Mouse (Mus musculus): ENCODE results near the gene Adm2.
A peak's percentile ranks its signal among the peaks of the same experiment; 100 is the strongest.

The Adm2 gene

GRCm38 (mm10) chr15:89358784-89359183, 36.3 kb downstream of the Adm2 start:
- no peak for DNase-seq

- DNase-seq, result no peak
Observed at GRCm38 (mm10) chr15:89363051-89363450, 40.5 kb downstream of the Adm2 start.

DNA sequence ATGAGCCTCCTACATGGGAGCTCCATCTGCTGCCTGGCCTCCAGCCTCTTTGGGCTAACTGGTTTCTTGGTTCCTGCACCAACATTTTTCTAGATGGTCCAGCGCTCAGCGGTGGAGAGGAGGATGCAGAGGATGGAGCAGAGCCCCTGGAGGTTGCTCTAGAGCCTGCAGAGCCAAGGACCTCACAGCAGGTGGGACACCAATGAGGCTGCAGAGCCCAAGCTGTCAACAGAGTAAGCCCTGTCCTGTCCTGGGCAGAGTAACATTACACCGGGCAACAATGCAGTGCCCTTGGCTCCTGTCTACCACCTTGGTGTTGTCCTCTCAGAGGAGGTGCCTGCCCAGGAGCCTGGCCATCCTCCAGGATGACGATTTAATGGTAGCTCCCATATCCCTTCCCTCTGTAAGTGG, 42.6 kb downstream of the Adm2 start:
- DNase-seq, result no peak

DNA sequence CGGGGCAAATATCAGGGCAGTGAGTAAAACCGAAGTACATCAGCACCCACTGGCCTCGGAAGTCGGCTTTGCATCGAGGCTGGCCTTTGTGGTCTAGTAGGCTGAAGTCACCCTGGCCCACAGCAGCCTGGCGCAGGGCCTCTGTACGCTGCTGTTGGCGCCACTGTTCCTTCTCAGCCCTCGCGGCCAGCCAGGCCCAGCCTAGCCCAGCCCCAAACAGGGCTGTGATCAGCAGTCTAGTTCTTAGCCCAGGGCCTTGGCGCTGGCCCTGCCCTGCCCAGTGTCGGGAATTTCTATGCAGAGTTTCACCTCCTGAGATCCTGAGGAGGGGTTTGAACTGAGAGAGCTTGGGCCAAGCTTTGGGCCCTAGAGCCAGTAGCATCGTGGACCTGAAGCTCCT, 49.5 kb downstream of the Adm2 start:
- DNase-seq, result no peak

DNA sequence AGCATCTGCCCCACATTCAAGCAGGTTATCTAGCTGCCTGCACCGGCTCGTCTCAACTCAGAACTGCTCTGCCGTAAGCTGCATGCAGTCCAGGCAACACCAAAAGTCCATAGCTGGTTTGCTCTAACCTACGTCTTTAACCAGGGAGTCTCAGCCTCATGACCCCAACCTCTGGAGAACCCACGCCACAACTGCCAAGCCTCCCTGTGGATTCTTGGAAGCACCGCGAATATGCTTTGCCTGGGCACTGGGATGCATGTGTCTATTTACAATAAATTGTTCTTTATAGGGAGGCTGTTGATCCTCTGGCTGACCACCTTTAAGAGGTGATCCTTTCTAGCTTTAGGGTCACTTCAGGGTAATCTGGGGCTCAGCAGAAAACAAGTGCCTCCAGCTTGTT, 50.0 kb downstream of the Adm2 start:
- no peak for DNase-seq

DNA sequence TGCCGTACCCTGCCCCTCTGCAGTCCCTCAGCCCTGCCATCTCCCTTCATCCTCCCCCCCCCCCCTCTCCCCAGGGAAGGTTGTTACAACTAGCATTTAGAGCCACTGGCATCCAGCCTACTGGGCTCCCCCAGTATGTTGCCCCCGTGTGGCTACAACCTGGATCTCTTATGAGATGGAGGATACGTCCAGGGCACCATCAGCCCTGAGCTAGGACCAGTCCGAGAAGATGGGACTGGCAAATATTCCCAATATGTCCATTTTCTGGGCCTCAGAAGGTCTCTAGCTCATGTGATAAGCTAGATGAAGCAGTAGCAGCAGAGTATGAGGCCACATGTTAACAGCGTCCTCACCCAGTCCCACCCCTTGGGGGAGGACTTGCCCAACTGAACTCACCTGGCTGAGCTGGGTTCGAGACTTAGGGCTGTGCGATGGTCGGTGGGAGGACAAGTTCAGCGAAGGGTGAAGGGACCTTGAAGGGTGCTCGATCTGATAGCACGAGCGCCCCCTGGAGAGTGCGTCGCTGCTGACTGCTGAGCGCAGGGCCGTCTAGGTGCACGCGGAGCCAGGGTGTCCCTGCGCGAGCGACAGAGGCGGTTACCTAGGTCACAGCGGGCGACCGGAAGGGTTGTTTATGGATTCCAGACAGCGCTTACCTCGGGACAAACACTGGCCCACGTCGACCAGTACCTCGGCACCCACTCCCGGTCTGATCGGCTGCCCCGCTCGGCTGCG, 50.7 kb downstream of the Adm2 start:
- DNase-seq, result peak; percentile 90 to 93

GRCm38 (mm10) chr15:89373762-89374248, 51.3 kb downstream of the Adm2 start, which contains the start of gene Sco2:
TSS of gene Sco2 (minus strand) at chr15:89373846.
- DNase-seq, result peak; percentile 92 to 98

Measured in kidney, postnatal 36 days (tissue).